Mouse (Mus musculus) embryo, embryonic 10 days (tissue): ENCODE data around the gene Mki67.

ENCODE experiments used
- DNase-seq: peaks from one replicate; pipeline ENCODE4 v3.0.0-alpha.2; 2015; ENCODE audit warnings: low spot score

Mki67 gene

GRCm38 (mm10) chr7:135668852-135669739 lies 47.1 kb downstream of the Mki67 start:
- peak; percentile 81 for DNase-seq

DNA sequence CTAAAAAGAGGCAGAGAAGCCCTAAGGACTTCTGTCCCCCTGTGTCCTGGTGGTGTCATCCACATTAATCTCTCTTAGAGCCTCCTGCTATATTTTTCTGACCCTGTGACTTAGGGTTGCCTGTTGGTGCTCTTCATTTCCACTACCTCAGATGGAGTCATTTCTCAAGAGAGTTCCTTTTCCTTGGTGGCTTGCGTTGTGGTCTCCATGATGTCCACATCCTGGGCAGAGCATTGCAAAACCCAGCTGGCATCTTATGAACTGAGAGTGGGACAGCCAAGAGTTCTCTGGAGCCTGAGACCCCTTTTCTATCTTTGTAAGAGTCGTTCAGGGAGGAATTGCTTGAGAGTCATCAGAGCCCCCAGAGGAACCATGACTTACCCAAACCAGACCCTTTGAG lies 49.8 kb downstream of the Mki67 start:
- no peak for DNase-seq

DNA sequence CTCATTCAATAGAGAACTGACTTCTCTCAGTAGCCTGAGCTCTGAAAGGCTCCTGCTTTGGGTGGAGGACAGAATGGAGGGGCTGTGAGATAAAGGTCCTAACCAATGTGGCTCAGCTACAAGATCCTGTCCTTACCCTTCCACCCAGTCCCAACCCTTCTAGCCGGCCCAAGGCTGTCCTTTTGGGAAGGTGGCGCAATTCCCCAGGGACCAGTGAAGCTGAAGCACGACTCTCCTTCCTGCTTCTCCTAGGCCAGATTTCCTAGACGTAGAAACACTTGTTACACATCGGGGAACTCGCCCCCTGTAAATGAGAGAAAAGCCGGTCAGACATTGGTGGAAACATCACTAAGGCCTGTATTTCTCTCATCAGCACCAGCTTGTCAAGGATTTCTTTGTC lies 52.0 kb downstream of the Mki67 start:
- no peak for DNase-seq

DNA sequence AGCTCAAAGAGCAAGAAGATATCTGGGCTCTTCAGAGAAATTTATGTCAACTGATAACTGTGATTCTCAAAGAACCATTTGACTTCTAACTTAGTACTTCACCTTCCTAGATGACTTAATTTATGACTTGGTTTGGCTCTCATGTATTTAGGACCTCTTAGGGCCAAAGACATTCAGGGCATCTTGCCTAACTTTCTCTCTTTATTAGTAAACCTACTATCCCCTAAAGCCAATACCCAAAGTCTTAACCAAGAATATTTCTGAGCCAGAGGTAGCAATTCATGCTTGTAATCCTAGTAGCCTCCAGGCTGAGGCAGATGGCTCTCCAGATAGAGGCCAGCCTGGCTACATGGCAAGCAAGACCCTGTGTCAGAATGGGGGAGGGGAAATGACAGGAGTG lies 55.8 kb downstream of the Mki67 start:
- no peak for DNase-seq

DNA sequence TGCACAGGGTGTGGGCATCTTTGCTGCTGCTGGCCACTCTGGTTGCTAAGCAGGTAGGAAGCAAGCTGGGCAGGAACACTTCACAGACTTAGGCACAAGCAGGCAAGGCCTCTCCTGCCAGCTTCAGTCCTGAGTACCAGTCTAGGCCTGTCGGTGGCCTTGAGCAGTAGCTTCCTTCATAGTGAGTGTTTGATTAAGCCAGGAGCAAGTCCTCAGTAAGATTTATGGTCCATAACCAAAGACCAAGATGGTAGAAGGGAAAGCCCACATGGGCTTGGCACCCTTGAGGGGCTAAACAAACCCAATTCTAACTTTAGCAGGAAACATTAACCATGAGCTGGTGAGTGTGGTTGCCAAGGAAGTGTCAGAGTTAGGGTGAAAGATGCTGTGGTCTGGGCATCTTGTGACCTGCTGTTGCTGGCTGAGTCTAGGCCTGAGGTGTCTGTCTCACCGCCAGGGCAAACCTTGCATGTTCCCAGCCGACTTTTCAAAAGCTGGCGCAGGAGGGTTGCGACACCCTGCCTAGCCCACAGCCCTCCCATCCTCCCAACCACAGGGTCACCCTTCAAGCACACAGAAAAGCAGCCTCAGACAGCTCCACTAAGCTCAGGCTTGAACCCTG lies 56.7 kb downstream of the Mki67 start:
- DNase-seq, result no peak

DNA sequence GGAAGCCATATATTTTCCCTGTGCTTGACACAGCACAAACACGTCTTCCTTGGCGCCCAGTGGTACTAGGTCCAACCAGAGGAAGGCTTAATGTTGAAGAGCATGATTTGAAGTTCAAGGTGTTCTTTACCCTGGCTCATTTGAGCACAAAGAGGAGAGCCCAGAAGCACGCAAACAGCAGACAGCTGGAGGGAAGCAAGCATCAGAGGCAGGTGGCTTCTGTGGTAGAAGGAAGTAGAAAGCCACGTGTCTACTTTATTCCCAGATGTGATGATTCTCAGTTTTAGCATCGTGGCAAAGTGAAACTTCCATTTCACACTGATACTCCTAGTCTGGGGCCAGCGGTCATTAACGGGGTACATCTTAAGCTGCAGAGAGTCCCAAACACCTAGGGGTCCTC lies 58.0 kb downstream of the Mki67 start:
- no peak for DNase-seq

GRCm38 (mm10) chr7:135655113-135655512 lies 61.0 kb downstream of the Mki67 start:
- no peak for DNase-seq

DNA sequence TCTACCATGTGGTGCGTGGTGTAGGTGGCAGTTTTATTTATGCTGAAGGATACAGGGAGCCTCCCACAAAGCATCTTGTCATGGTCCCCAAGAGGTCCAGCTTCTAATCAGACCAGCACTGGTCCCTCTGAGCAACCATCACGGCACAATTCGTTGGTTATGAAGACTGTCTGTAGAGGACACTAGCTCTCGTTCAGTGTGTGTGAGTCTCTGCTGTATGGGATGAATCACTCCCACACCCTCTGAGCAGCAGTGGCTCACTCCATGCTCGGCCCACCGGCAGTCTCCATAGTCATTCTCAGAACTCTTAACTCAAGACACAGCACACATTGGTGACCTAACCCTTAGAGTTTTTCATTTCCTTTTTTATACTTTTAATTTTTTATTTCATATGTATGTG lies 61.9 kb downstream of the Mki67 start:
- no peak for DNase-seq

DNA sequence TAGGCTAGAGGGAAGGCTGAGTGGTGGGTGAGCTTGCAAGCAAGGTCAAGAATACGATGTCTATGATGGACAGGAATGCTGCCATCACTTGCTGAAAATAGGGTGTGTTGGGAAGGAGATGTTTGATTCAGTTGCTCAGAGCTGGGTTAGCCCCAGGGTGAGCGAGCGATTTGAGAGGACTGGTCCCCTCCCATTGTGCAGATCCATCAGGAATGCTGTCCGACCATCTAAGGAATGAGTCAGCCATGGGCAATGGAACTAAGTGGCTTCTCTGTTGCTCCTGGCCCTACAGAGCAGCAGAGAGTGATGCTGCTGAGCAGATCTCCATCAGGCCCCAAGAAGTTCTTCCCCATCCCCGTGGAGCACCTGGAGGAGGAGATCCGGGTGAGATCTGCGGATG lies 62.6 kb downstream of the Mki67 start:
- DNase-seq, result no peak

DNA sequence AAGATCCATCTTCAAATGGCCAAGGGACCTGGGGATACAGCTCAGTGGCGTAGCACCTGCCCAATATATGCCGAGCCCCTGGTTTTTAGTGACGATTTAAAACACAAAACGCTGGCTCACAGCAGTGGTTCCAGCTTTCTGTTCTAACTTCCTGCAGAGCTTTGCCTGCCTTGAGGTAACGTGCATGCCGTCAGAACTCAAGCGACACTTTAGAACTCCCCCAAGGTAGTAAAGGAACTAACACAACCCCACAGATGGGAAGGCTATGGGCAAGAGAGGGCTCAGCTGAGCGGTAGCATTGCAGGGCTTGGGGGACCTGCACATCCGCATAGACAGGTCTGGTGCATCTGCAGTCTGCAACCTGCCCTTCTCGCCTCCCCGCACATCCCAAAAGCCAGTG lies 63.4 kb downstream of the Mki67 start:
- DNase-seq, result no peak

GRCm38 (mm10) chr7:135651831-135652511 lies 64.2 kb downstream of the Mki67 start:
- DNase-seq, result no peak

DNA sequence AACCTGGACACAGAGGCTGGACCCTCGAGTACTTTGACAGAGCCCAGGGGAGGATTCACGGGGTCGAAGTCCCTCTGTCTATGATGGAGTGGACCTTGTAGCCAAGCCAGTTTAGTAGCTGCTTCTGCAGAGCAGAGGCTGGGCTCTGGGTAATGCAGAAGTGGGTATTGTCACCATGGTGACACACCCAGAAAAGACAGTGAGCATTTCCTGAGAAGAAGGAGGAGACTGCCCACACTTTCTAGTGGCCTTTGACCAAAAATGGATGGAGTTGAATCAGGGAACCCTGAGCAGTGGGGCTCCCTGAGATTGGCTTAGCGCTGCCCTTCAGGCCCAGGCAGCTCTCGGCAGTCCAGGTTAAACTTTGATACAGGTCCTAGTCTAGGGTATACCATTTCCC lies 66.1 kb downstream of the Mki67 start:
- no peak for DNase-seq

DNA sequence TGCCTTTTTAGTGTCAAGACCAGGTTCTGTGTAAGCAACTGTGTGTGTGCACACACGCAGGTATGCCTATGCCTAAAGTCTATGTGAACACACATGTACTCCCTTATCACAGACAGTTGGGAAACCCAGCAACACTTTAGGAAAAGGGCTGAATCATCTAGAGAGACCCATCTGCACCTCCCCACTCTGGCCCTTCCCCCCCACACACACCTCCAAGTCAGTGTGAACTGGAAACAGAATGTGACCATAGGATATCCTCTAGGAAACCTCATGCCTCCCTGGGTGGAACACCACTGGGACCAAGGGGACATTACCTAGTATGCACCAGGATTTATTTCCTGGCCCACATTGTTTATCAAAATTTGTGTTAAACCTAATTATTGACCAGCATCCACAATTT lies 66.9 kb downstream of the Mki67 start:
- DNase-seq, result no peak

DNA sequence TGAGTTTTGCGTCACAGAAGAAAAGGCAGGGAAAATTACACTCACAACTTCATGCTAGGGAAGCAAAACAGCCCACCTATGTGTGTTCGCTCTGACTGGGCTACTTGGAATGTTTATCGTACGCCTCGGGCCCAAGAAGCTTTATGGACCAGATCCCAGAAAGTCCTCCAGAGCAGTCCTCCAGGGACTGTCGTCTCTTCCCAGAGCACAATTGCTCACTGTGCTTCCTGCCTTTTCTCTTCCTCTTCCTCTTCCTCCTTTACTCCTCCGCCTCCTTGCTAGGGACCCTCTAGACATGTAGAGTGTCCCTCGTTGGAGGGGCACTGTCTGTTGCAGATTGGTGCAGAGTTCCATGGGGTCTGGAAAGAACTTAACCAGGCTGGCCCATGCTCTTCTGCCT lies 67.3 kb downstream of the Mki67 start:
- no peak for DNase-seq

GRCm38 (mm10) chr7:135646976-135647375 lies 69.2 kb downstream of the Mki67 start:
- no peak for DNase-seq

DNA sequence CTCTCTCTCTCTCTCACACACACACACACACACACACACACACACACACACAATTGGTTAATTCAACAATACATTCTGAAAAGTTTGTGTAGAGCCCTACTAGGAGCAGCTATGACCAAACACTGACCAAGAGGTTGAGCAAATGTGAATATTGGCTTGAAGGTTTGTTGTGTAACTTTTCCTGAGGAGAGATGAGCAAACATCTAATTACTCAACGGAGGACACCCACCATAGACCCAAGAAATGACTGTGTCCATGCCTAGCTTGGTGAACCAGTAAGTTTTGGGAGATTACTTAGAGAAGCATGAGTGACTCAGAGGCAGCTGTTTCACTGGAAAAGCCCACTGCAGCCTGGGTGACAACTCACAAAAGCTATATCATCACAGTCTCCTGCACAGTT lies 71.7 kb downstream of the Mki67 start:
- no peak for DNase-seq

- peak; percentile 76 for DNase-seq
Measured at GRCm38 (mm10) chr7:135641698-135642507, 74.3 kb downstream of the Mki67 start.
